Mouse (Mus musculus): ENCODE data around the gene Casp3. TPM values are rescaled to one million over a fixed set of nuclear protein-coding genes. Genes with fewer than 3 reads are reported as not detected.
A peak's percentile ranks its signal among the peaks of the same experiment; 100 is the strongest.

Gene Casp3
- total RNA-seq, 2 experiments from 2014 or later = 41.8 to 74.2 TPM

DNA sequence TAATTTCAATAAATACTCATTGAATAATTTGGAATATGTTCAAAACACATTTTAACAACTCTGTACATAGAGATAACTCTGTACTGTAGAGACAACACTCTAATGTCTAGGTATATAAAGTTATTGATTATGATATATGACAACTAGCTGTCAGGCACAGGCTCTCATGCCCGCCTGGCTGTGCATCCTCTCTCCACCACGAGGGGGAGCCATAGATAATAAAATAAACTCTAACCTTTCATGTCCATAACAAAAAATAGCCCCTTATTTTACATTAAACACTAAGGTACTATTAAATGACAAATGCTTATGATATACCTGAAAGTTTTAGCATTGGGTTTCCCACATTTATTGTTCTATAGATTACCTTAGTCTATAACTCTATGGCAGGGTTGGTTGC lies 54.4 kb downstream of the Casp3 start:
- peak; percentile 86 for ATAC-seq (ENCODE audit: poor library complexity, severe bottlenecking)

DNA sequence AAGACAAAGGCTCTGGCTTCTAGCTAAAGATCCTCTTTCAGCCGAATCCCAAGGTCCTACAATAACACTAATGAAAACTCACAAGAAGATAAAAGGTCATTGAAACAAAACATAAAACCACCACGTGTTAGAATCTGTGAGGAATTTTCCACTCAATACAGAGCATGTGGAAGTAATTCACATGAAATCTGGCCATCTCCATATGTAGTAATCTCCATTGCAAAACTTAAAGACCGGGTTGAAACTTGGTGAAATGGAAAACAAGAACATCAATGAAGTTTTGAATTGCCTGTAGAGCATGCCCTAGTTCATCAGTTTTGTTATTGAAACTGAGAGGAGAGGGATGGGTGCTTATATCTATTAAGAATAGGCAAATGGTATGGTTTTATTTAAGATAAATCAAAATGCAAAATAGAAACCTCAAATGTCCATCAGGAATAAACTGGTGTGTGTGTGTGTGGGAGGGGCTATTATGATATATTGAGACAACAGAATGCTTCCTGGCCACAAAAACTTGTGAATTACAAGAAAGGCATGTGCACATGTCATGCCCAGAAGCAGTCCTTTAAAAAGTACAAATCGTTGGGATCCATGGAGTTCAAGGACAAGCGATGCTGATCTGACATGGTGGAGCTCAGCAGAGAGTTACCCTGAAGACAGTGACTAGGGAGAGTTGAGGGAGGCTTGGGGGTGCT lies 63.7 kb downstream of the Casp3 start:
- no peak for ATAC-seq (ENCODE audit: poor library complexity, severe bottlenecking)

GRCm38 (mm10) chr8:46686664-46687336 lies 69.7 kb downstream of the Casp3 start:
- peak; percentile 99 for ATAC-seq (ENCODE audit: poor library complexity, severe bottlenecking)

Other genes starting within 250 kb of the Casp3 start
- gene Acsl1, start 146.3 kb upstream of the Casp3 start, total RNA-seq (2015) = 51.0 and 67.3 TPM in 2 replicates
- gene Acsl1, start 146.3 kb upstream of the Casp3 start, total RNA-seq (2017) = 97.1 and 125 TPM in 2 replicates
- 21.0 and 25.9 TPM in 2 replicates for gene Cenpu, start 65.3 kb upstream of the Casp3 start, total RNA-seq (2015)
- 30.1 and 70.6 TPM in 2 replicates for gene Cenpu, start 65.3 kb upstream of the Casp3 start, total RNA-seq (2017)
- 19.2 and 20.1 TPM in 2 replicates for gene Primpol, start 79 bp upstream of the Casp3 start, total RNA-seq (2015)
- 7.5 and 9.6 TPM in 2 replicates for gene Primpol, start 79 bp upstream of the Casp3 start, total RNA-seq (2017)
- gene Irf2, start 122.4 kb downstream of the Casp3 start, total RNA-seq (2015) = 152 and 154 TPM in 2 replicates
- gene Irf2, start 122.4 kb downstream of the Casp3 start, total RNA-seq (2017) = 37.9 and 77.9 TPM in 2 replicates